8 mouse cellular contexts compared by ENCODE assay signal in genomic region chr6:51524321-51524931, GRCm38 (mm10). TPM values are rescaled to one million over a fixed set of nuclear protein-coding genes. Genes with fewer than 3 reads are reported as not detected.
DNase-seq lines count a peak whose midpoint lies in the region; ATAC-seq and TF ChIP-seq lines count a peak whose summit lies in the region.

No protein-coding gene starts in this region.

- H3K4me1 ChIP-seq in forebrain, postnatal 0 days (ENCODE audit: insufficient read depth), result peaks cover 11% of the 10 kb centered on the region
- peaks cover 10% of the 10 kb centered on the region; the same call in 1 of the 2 replicates for H3K4me1 ChIP-seq in intestine, embryonic 16.5 days (ENCODE audit: control insufficient read depth, insufficient read depth, low read length)

- DNase-seq in right cerebral cortex, adult 18-20 months, result peak; percentile 30
- DNase-seq in right cerebral cortex, postnatal 14 days, result no peak
- peak; percentile 36 to 38 for DNase-seq in cerebellum, adult 18-20 months
- DNase-seq in forebrain, postnatal 0 days, result peak; percentile 75
- DNase-seq in lung, postnatal 36 days, result peak; percentile 35
- DNase-seq in right cerebral cortex, postnatal 36 days (ENCODE audit: low spot score in 2 of 2), result peak; percentile 18 to 25
- no peak for DNase-seq in ovary, postnatal 36 days (ENCODE audit: low spot score)

- H3K4me2 ChIP-seq in forebrain, postnatal 0 days (ENCODE audit: low read depth), result peak overlapping the region; percentile 67
- peak overlapping the region; percentile 95 for H3K4me2 ChIP-seq in intestine, embryonic 16.5 days (ENCODE audit: low read depth, low read length)

- no peaks in the 10 kb centered on the region for H3K9me3 ChIP-seq in forebrain, postnatal 0 days (ENCODE audit: low read length)
- H3K9me3 ChIP-seq in intestine, embryonic 16.5 days (ENCODE audit: control insufficient read depth, low read length), result no peaks in the 10 kb centered on the region

- peak; percentile 81 for ATAC-seq in forebrain, postnatal 0 days
- peak; percentile 52; the same call in 1 of the 2 replicates for ATAC-seq in intestine, embryonic 16.5 days

- no peaks in the 10 kb centered on the region for H3K36me3 ChIP-seq in forebrain, postnatal 0 days (ENCODE audit: insufficient read depth)
- no peaks in the 10 kb centered on the region for H3K36me3 ChIP-seq in intestine, embryonic 16.5 days (ENCODE audit: control insufficient read depth, insufficient read depth, low read length)

- peak overlapping the region; percentile 84 for H3K27ac ChIP-seq in forebrain, postnatal 0 days (ENCODE audit: low read depth, low read length)
- no peak overlapping the region for H3K27ac ChIP-seq in intestine, embryonic 16.5 days (ENCODE audit: low read length)

- H3K27me3 ChIP-seq in forebrain, postnatal 0 days (ENCODE audit: insufficient read depth, low read length), result no peaks in the 10 kb centered on the region
- H3K27me3 ChIP-seq in intestine, embryonic 16.5 days (replicated peaks; ENCODE audit: control insufficient read depth, insufficient read depth, low read length), result no peaks in the 10 kb centered on the region

- peak overlapping the region; percentile 71 for H3K4me3 ChIP-seq in forebrain, postnatal 0 days (ENCODE audit: low read depth, low read length)
- peak overlapping the region; percentile 74 for H3K4me3 ChIP-seq in intestine, embryonic 16.5 days (ENCODE audit: low read length)

- WGBS in forebrain, postnatal 0 days, result 2% methylated on average over 20 of the region's 21 CpGs
- WGBS in intestine, embryonic 16.5 days, result under 1% methylated on average over 20 of the region's 21 CpGs

- TF ChIP-seq CTCF in forebrain, postnatal 0 days (IDR thresholded peaks at IDR 0.05; ENCODE audit: low read depth), result no peak

- H3K9ac ChIP-seq in forebrain, postnatal 0 days, result peak overlapping the region; percentile 78
- H3K9ac ChIP-seq in intestine, embryonic 16.5 days (ENCODE audit: low read depth, low read length), result peak overlapping the region; percentile 80

RNA-seq across cellular contexts. Expression of gene Snx10, which starts 0.7 kb away (rescaled TPM):
- 76.3 and 96.5 TPM in 2 replicates for total RNA-seq in forebrain, postnatal 0 days (2014; rRNA removed)
- 78.4 and 92.6 TPM in 2 replicates for polyA plus RNA-seq in forebrain, postnatal 0 days (2015; fragmentation: Nextera tagmentation; extraction: Ambion mirVana)
- polyA plus RNA-seq in intestine, embryonic 16.5 days (2015; fragmentation: Nextera tagmentation; extraction: Ambion mirVana), result 11.3 and 12.1 TPM in 2 replicates

RNA-seq across cellular contexts. Expression of gene Cbx3, which starts 54.3 kb away (rescaled TPM):
- total RNA-seq in forebrain, postnatal 0 days (2014; rRNA removed), result 213 and 227 TPM in 2 replicates
- polyA plus RNA-seq in forebrain, postnatal 0 days (2015; fragmentation: Nextera tagmentation; extraction: Ambion mirVana), result 514 and 653 TPM in 2 replicates
- 266 and 290 TPM in 2 replicates for polyA plus RNA-seq in intestine, embryonic 16.5 days (2015; fragmentation: Nextera tagmentation; extraction: Ambion mirVana)

RNA-seq across cellular contexts. Expression of gene Hnrnpa2b1, which starts 54.7 kb away (rescaled TPM):
- 328 and 431 TPM in 2 replicates for total RNA-seq in forebrain, postnatal 0 days (2014; rRNA removed)
- 803 and 955 TPM in 2 replicates for polyA plus RNA-seq in forebrain, postnatal 0 days (2015; fragmentation: Nextera tagmentation; extraction: Ambion mirVana)
- 1,302 and 1,450 TPM in 2 replicates for polyA plus RNA-seq in intestine, embryonic 16.5 days (2015; fragmentation: Nextera tagmentation; extraction: Ambion mirVana)

Comparison
In these comparisons a context has a peak if more than half of its experiments do, and no peak if none do; other contexts are left out.
1. DNase-seq: peak in right cerebral cortex, adult 18-20 months (single experiment), cerebellum, adult 18-20 months (2 of 2), forebrain, postnatal 0 days (single experiment), lung, postnatal 36 days (single experiment) and right cerebral cortex, postnatal 36 days (2 of 2); none in right cerebral cortex, postnatal 14 days (single experiment) and ovary, postnatal 36 days (single experiment).